Mouse (Mus musculus) left cerebral cortex, postnatal 36 days (tissue): Measurements from ENCODE around the gene Ablim1. TPM values are rescaled to one million over a fixed set of nuclear protein-coding genes. Genes with fewer than 3 reads are reported as not detected.

Experiments
- DNase-seq, 2 experiments: peaks; one replicate each; pipeline ENCODE4 v3.0.0; 2021 to 2022; ENCODE audit warnings: low spot score in 2 of 2, mixed read lengths in 1 of 2
- intact Hi-C: fragments of 180-260 bp; cut with DNase I; formaldehyde crosslinking; loops from one replicate; pipeline ENCODE4 v1.15.1; 2025
- total RNA-seq, 2 experiments: library from RNA; stranded (reverse); gene quantifications; 2 replicates each; pipeline ENCODE4 v1.2.3; 2021

The Ablim1 gene
- total RNA-seq, 2 experiments from 2014 or later = 98.4 to 129 TPM

GRCm38 (mm10) chr19:57123503-57124137, 191.1 kb downstream of the Ablim1 start:
- intact Hi-C loops = no loop called here
- DNase-seq = no peak

GRCm38 (mm10) chr19:57122261-57122660, 192.5 kb downstream of the Ablim1 start:
- no peak for DNase-seq
- intact Hi-C loops = no loop called here

GRCm38 (mm10) chr19:57121036-57121435, 193.7 kb downstream of the Ablim1 start:
- intact Hi-C loops = no loop called here
- no peak for DNase-seq

GRCm38 (mm10) chr19:57119661-57120060, 195.1 kb downstream of the Ablim1 start:
- intact Hi-C loops = loop anchor here (5.0 kb wide), 1 partner anchor 37 kb away; no protein-coding TSS in a partner anchor
- DNase-seq = no peak

GRCm38 (mm10) chr19:57118785-57119565, 195.7 kb downstream of the Ablim1 start:
- peak; percentile 81 to 82 for DNase-seq
- intact Hi-C loops = loop anchor here (5.0 kb wide), 1 partner anchor 37 kb away; no protein-coding TSS in a partner anchor

GRCm38 (mm10) chr19:57117751-57118150, 197.0 kb downstream of the Ablim1 start:
- intact Hi-C loops = loop anchor here (5.0 kb wide), 1 partner anchor 35 kb away; no protein-coding TSS in a partner anchor
- no peak for DNase-seq

- DNase-seq = no peak
- intact Hi-C loops = loop anchor here (5.0 kb wide), 1 partner anchor 35 kb away; no protein-coding TSS in a partner anchor
Observed at GRCm38 (mm10) chr19:57116871-57117501, 197.7 kb downstream of the Ablim1 start.

- intact Hi-C loops = loop anchor here (5.0 kb wide), 1 partner anchor 33 kb away; no protein-coding TSS in a partner anchor
- no peak for DNase-seq
Observed at GRCm38 (mm10) chr19:57115670-57116069, 199.0 kb downstream of the Ablim1 start.

- intact Hi-C loops = loop anchor here (5.0 kb wide), 1 partner anchor 33 kb away; no protein-coding TSS in a partner anchor
- DNase-seq = no peak
Observed at GRCm38 (mm10) chr19:57114951-57115350, 199.8 kb downstream of the Ablim1 start.

GRCm38 (mm10) chr19:57113975-57114374, 200.7 kb downstream of the Ablim1 start:
- no peak for DNase-seq
- intact Hi-C loops = no loop called here

GRCm38 (mm10) chr19:57112816-57113406, 201.8 kb downstream of the Ablim1 start:
- DNase-seq = no peak
- intact Hi-C loops = no loop called here

- no peak for DNase-seq
- intact Hi-C loops = no loop called here
Observed at GRCm38 (mm10) chr19:57112231-57112815, 202.4 kb downstream of the Ablim1 start.

- DNase-seq = no peak
- intact Hi-C loops = no loop called here
Observed at GRCm38 (mm10) chr19:57111301-57111700, 203.4 kb downstream of the Ablim1 start.

GRCm38 (mm10) chr19:57109620-57110019, 205.1 kb downstream of the Ablim1 start:
- no peak for DNase-seq
- intact Hi-C loops = no loop called here

GRCm38 (mm10) chr19:57106513-57106912, 208.2 kb downstream of the Ablim1 start:
- DNase-seq = no peak
- intact Hi-C loops = no loop called here

- DNase-seq = no peak
- intact Hi-C loops = no loop called here
Observed at GRCm38 (mm10) chr19:57106031-57106430, 208.7 kb downstream of the Ablim1 start.

- intact Hi-C loops = no loop called here
- no peak for DNase-seq
Observed at GRCm38 (mm10) chr19:57105156-57105555, 209.6 kb downstream of the Ablim1 start.

- intact Hi-C loops = no loop called here
- DNase-seq = no peak
Observed at GRCm38 (mm10) chr19:57104171-57104748, 210.5 kb downstream of the Ablim1 start.

- no peak for DNase-seq
- intact Hi-C loops = no loop called here
Observed at GRCm38 (mm10) chr19:57103360-57103958, 211.3 kb downstream of the Ablim1 start.
